Mouse (Mus musculus): Measurements from ENCODE around the gene Rinl. TPM values are rescaled to one million over a fixed set of nuclear protein-coding genes. Genes with fewer than 3 reads are reported as not detected.
A peak's percentile ranks its signal among the peaks of the same experiment; 100 is the strongest.

Rinl gene
- polyA plus RNA-seq, 1 experiment from 2014 or later, result 2.4 TPM

DNA sequence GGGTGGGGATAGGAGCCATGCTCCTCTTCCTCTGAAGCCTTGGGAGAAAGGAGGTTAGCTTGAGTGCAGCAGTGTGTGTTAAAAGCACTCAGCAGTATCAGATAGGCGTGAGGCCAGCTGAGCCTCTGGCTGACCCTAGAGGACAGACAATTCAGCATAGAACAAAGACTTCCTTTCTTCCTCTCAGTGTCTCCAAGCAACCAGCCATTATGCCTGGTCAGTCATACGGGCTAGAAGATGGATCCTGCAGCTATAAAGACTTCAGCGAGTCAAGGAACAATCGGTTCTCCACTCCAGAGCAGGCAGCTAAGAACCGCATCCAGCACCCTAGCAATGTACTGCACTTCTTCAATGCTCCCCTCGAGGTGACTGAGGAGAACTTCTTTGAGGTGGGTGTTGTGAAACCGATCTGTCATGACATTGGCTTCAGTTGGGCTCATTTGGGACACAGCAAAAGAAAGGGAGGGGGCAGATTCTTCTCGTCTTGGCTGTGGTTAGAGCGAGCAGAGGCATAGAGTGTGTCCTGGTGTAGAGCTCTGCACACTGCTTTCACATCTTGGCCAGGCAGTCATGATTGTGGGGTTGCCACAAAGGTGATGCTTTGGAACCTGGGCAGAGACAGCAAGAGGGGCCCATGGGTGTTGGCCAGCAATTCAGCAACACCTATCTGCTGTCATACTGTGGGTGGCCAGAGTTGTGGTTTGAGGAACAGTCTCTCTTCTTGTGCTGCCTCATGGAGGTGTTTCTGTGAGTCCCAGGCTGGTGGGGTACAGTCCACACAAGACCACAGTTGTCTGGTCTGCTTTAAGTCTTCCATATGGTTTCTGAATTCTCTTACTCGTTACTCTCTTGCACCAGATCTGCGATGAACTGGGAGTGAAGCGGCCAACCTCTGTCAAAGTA is 31.8 kb downstream of the Rinl start:
- Histone ChIP-seq H3K27me3 (replicated peaks) (no peaks in the 10 kb centered on the region), H3K4me1 (peaks cover 45% of the 10 kb centered on the region), H3K9me3 (no peaks in the 10 kb centered on the region), H3K27ac (peak overlapping the region; percentile 41), H3K36me3 (replicated peaks) (peaks cover 64% of the 10 kb centered on the region), H3K9ac (no peak overlapping the region), H3K4me3 (no peak overlapping the region), H3K4me2 (no peak overlapping the region)
- 34% methylated on average over 12 of the region's 12 CpGs for WGBS
- ATAC-seq (replicated peaks), result no peak

DNA sequence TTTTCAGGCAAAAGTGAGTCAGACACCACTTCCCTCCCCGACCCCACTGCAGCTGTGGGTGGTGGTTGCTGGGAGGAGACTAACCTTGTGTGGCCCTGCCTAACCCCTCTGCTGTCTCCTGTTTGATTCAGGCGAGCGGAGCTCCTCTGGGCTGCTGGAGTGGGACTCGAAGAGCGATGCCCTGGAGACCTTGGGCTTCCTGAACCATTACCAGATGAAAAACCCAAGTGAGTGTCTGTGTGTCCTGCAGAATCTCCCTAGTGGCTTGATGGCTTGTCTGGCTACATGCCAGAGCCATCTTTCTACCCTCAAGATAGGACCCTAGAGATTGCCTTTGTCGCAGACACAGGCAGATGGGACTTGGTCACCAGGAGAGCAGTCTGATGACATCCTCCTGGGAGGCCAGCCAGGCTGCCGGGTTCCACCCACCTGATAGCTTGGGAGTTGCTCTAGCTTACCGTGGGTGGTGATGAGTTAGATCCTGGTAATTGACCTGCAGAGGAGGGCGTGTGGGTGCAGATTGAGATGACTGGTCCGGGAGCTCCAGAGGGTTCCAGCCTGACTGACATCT is 32.6 kb downstream of the Rinl start:
- peaks cover 57% of the 10 kb centered on the region for H3K36me3 ChIP-seq (replicated peaks)
- ATAC-seq (replicated peaks), result no peak
- H3K9me3 ChIP-seq, result no peaks in the 10 kb centered on the region
- no peak overlapping the region for H3K9ac ChIP-seq
- peaks cover 45% of the 10 kb centered on the region for H3K4me1 ChIP-seq
- H3K27me3 ChIP-seq (replicated peaks), result no peaks in the 10 kb centered on the region
- no peak overlapping the region for H3K4me3 ChIP-seq
- H3K27ac ChIP-seq, result peak overlapping the region; percentile 41; the same call in 1 of the 2 replicates
- WGBS, result 63% methylated on average over 10 of the region's 10 CpGs
- H3K4me2 ChIP-seq, result no peak overlapping the region

DNA sequence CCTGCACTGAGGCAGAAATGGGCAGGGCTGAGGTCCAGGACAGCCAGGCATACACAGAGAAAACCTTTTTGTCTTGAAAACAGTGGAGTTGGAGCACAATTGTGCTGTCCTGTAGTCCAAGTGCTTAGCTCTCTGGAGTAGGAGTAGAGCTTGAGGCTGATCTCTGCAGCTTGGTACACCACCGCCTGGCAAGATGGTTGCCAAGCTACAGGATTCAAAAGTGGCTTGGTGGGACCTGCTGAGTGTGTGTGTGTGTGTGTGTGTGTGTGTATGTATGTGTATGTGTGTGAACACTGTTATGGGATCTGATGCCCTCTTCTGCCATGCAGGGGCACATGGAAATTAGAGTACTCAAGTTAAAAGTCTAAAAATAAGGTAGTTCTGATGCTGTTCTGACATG is 33.8 kb downstream of the Rinl start:
- 69% methylated on average over 1 of the region's 1 CpGs for WGBS
- peaks cover 35% of the 10 kb centered on the region for H3K4me1 ChIP-seq

DNA sequence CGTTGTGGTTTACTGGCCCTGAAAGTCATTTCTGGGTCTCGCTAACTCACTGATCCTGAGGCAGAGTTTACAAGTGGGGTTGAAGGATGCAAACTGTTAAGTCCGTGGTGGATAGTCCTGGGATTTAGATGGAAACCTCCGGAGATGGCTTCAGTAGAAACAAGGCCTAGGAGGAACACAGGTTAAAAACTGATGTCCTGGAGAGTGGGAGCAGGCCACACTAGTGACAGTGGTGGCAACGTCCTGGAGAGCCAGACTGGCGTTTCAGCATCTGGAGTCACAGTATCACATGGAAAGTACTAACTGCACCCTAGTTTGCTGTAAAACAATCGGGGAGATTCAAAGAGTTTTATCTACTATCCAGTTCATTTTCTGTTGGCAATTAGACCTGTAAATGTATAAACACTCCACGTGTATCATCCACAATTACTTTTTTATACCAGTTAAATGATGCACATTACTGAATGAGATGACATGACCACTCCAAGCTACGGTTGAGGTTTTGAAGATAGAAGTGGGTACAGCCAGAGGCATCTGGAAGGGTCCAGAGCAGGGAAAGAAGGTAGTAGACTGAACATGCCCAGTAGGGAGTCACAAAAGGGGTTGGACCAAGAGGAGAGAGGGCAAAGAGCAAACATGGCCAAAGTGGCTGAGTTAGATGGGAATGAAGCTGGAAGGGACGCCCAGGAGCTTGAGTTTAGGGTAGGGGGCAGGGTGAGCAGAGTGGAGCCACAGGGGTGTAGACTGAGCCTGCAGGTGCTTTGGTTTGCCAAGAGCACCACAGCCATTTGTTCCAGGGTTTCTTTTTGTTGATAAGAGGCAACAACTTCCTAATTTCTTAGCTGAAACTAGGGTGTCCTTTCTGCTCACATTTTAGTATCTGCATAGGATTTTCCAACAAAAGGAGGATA is 34.5 kb downstream of the Rinl start:
- peaks cover 40% of the 10 kb centered on the region for H3K36me3 ChIP-seq (replicated peaks)
- H3K4me3 ChIP-seq, result no peak overlapping the region
- H3K27ac ChIP-seq, result no peak overlapping the region
- no peak overlapping the region for H3K4me2 ChIP-seq
- ATAC-seq (replicated peaks), result no peak
- H3K9me3 ChIP-seq, result no peaks in the 10 kb centered on the region
- H3K27me3 ChIP-seq (replicated peaks), result no peaks in the 10 kb centered on the region
- H3K4me1 ChIP-seq, result peaks cover 33% of the 10 kb centered on the region
- WGBS, result 64% methylated on average over 10 of the region's 10 CpGs
- no peak overlapping the region for H3K9ac ChIP-seq

More for the DNA sequence above, 33.8 kb downstream of the Rinl start:
- H3K36me3 ChIP-seq (replicated peaks), result peaks cover 45% of the 10 kb centered on the region
- ATAC-seq (replicated peaks), result no peak
- H3K9me3 ChIP-seq, result no peaks in the 10 kb centered on the region
- H3K4me2 ChIP-seq, result no peak overlapping the region
- no peak overlapping the region for H3K27ac ChIP-seq
- H3K27me3 ChIP-seq (replicated peaks), result no peaks in the 10 kb centered on the region
- H3K9ac ChIP-seq, result no peak overlapping the region
- no peak overlapping the region for H3K4me3 ChIP-seq

DNA sequence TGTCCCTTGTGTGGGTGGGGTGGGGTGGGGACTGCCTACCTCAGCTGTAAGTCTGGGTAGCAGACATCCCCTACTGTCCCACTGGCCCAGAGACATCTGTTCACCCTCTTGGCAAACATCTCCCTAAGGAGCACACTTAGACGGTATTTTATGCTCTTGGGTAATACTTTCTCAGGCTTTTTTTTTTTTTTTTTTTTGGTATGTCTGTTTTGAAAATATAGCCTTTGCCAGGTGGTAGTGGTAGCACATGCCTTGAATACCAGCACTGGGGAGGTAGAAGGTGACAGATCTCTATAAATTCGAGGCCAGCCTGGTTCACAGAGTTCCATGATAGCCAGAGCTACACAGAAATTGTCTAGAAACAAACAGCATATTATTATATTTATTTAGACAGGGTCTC is 35.2 kb downstream of the Rinl start:
- H3K9me3 ChIP-seq, result no peaks in the 10 kb centered on the region
- 0 out of 2 replicates have a peak overlapping the region, but pooled peaks have one; percentile 25 for H3K27ac ChIP-seq
- H3K4me3 ChIP-seq, result no peak overlapping the region
- no peak overlapping the region for H3K9ac ChIP-seq
- H3K4me1 ChIP-seq, result peaks cover 33% of the 10 kb centered on the region
- ATAC-seq (replicated peaks), result no peak
- H3K27me3 ChIP-seq (replicated peaks), result no peaks in the 10 kb centered on the region
- 46% methylated on average over 2 of the region's 2 CpGs for WGBS
- peaks cover 34% of the 10 kb centered on the region for H3K36me3 ChIP-seq (replicated peaks)
- H3K4me2 ChIP-seq, result no peak overlapping the region

DNA sequence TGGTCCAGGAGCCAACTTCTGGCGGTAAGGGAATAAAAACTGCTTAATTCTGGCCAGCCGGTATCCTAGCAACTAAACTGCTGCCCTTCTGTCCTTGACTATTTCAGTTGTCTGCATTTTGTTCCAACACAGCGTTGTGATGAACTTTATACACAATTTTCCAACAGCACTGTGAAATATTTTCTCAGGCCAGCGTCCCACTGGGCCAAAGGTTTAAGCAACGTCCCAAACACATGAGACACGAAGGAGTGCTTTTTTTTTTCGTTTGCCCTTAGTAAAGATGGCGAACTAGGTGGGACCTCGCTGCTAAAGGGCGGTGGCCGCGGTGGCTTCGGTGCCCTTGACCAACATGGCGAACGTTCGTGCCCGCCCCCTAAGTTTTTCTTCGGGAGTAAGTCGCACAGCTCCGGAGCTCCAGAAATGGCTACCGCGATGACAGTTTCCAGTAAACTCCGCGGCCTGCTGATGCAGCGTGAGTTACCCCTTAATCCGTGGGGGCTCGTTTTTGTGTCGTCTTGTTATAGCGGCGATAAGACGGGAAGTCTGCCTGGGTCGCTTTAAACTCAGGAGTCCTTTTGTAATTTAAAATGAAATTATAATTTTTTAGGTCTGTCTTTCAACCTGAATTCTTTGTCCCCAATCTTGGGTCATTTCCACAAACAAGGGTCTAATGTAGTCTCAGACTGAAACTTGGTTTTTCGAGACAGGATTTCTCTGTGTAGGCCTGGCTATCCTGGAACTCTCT is 36.3 kb downstream of the Rinl start, which contains the start of gene Ech1:
Gene Ech1 (plus strand): TSS at position 277 of the 745 bp plus-strand sequence.
- no peaks in the 10 kb centered on the region for H3K27me3 ChIP-seq (replicated peaks)
- no peaks in the 10 kb centered on the region for H3K9me3 ChIP-seq
- peaks cover 26% of the 10 kb centered on the region for H3K4me1 ChIP-seq
- peak; percentile 86 for ATAC-seq (replicated peaks)
- 2% methylated on average over 33 of the region's 33 CpGs for WGBS
- peaks cover 28% of the 10 kb centered on the region for H3K36me3 ChIP-seq (replicated peaks)
- H3K9ac ChIP-seq, result peak within 1 kb of the TSS; percentile 49
- H3K4me3 ChIP-seq, result peak within 1 kb of the TSS; percentile 50
- H3K4me2 ChIP-seq, result peak within 1 kb of the TSS; percentile 59
- H3K27ac ChIP-seq, result peak within 1 kb of the TSS; percentile 71

DNA sequence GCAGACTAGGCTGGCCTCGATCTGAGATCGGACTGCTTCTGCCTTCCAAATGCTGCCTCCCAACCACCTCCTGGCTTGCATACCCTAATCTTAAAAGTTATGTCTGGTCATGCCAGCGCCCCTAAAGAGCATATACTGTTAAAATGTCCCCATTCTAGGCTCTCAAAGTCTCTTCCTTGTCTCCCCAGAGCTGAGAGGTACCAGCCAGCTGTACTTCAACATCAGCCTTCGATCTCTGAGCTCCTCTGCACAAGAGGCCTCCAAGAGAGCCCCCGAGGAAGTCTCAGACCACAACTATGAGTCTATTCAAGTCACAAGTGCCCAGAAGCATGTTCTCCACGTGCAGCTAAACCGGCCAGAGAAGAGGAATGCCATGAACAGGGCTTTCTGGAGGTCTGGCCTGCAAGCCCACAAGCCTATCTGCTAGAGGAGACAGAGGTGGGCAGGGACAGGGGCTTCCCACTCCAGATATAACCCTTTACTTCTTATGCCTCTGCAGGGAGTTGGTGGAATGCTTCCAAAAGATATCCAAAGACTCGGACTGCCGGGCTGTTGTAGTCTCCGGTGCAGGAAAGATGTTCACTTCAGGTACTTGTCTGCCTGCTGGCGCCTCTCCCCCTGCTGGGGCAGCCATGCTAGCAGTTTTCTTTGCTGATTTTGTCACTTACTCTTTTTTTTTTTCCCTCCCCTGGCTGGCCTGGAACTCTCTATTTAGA is 37.1 kb downstream of the Rinl start:
- ATAC-seq (replicated peaks), result 0 out of 2 replicates have a peak, but pooled peaks have one; percentile 18

DNA sequence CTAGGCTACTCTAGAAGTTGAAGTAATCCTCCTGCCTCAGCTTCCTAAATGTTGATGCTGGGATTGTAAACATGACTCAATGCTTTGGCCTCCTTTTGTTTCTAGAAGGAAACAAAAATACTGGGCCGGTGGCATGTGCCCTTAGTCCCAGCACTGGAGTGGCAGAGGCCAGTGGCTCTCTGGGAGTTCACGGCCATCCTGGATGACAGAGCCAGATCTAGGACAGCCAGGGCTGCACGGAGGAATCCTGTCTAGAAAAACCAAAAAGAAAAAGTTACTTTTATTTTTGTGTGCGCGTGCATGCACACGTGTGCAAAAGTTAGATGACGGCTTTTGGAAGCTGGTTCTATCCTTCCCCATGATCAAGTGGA is 37.6 kb downstream of the Rinl start:
- no peaks in the 10 kb centered on the region for H3K9me3 ChIP-seq
- H3K9ac ChIP-seq, result no peak overlapping the region
- H3K4me2 ChIP-seq, result peak overlapping the region; percentile 59; the same call in 1 of the 2 replicates
- no peaks in the 10 kb centered on the region for H3K27me3 ChIP-seq (replicated peaks)
- H3K4me3 ChIP-seq, result no peak overlapping the region; the same call in 1 of the 2 replicates
- peaks cover 20% of the 10 kb centered on the region for H3K4me1 ChIP-seq
- H3K36me3 ChIP-seq (replicated peaks), result peaks cover 24% of the 10 kb centered on the region
- H3K27ac ChIP-seq, result no peak overlapping the region
- WGBS, result 94% methylated on average over 7 of the region's 7 CpGs
- no peak for ATAC-seq (replicated peaks)

More for the DNA sequence above, 37.1 kb downstream of the Rinl start:
- Histone ChIP-seq H3K36me3 (replicated peaks) (peaks cover 26% of the 10 kb centered on the region), H3K4me2 (peak overlapping the region; percentile 59), H3K27me3 (replicated peaks) (no peaks in the 10 kb centered on the region), H3K4me1 (peaks cover 22% of the 10 kb centered on the region), H3K4me3 (peak overlapping the region; percentile 50), H3K9me3 (no peaks in the 10 kb centered on the region), H3K9ac (peak overlapping the region; percentile 49), H3K27ac (peak overlapping the region; percentile 71)
- WGBS, result 61% methylated on average over 11 of the region's 11 CpGs

DNA sequence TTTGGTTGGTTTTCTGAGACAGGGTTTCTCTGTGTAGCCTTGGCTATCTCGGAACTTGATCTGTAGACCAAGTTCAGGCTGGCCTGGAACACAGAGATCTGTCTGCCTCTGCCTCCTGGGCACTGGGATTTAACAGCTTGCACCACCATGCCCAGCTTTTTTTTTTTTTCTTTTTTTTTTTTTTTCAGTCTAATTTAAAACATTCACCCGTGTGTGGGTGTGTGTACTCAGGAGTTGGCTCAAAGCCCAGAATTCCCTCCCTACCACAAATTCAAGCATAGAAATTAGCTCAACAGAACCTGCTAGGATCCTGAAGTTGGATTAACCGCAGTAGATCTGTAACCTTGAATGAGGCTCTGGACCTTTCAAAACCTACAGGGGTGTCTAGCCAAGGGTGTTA is 38.6 kb downstream of the Rinl start:
- Histone ChIP-seq H3K27me3 (replicated peaks) (no peaks in the 10 kb centered on the region), H3K4me2 (no peak overlapping the region), H3K4me1 (peaks cover 17% of the 10 kb centered on the region), H3K4me3 (no peak overlapping the region), H3K36me3 (replicated peaks) (peaks cover 18% of the 10 kb centered on the region; the same call in 1 of the 2 replicates), H3K9ac (no peak overlapping the region), H3K9me3 (no peaks in the 10 kb centered on the region), H3K27ac (no peak overlapping the region)
- no peak for ATAC-seq (replicated peaks)
- WGBS, result 64% methylated on average over 3 of the region's 3 CpGs

DNA sequence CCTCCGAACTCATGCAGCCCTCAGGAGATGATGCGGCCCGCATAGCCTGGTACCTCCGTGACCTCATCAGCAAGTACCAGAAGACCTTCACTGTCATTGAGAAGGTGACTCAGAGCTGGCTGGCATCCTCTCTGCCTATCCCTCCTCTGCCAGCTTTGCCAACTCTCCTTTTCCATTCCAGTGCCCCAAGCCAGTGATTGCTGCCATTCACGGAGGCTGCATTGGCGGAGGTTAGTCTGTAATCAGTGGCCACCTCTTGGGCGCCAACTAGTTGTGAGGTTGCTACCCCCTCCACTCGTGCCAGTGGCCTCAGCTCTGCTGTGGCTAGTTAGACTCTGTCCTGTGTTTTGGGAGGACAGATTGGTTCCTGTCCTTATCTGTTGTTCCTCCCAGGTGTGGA is 41.1 kb downstream of the Rinl start:
- H3K4me2 ChIP-seq, result no peak overlapping the region
- H3K9ac ChIP-seq, result no peak overlapping the region
- ATAC-seq (replicated peaks), result no peak
- H3K4me1 ChIP-seq, result peaks cover 12% of the 10 kb centered on the region
- WGBS, result 95% methylated on average over 8 of the region's 8 CpGs
- 0 out of 2 replicates have a peak, but pooled peaks cover 16% of the 10 kb centered on the region for H3K36me3 ChIP-seq (replicated peaks)
- H3K9me3 ChIP-seq, result no peaks in the 10 kb centered on the region
- H3K27ac ChIP-seq, result no peak overlapping the region
- no peak overlapping the region for H3K4me3 ChIP-seq
- H3K27me3 ChIP-seq (replicated peaks), result no peaks in the 10 kb centered on the region

DNA sequence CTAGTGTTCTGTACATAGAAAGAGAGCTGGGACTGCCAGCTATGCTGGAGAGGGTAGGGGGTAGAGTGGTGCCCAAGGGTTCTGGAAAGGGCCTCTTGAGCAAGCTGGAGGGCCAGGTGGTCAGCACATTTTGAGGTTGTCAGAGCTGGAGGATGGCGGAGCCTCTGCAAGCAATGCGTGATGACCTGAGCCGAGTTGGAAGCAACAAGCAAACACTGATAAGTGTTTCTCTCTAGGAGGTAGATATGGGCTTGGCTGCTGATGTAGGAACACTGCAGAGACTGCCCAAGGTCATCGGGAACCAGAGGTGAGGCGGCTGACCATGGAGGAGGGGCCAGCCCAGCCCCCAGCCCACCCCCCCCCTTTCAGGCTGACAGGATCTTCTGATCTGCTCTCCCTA is 42.2 kb downstream of the Rinl start:
- Histone ChIP-seq H3K4me2 (no peak overlapping the region), H3K9ac (no peak overlapping the region), H3K4me1 (peaks cover 4% of the 10 kb centered on the region), H3K4me3 (no peak overlapping the region), H3K27me3 (replicated peaks) (no peaks in the 10 kb centered on the region), H3K9me3 (no peaks in the 10 kb centered on the region), H3K27ac (no peak overlapping the region), H3K36me3 (replicated peaks) (0 out of 2 replicates have a peak, but pooled peaks cover 16% of the 10 kb centered on the region)
- no peak for ATAC-seq (replicated peaks)
- WGBS, result 96% methylated on average over 5 of the region's 5 CpGs

Data from midbrain, embryonic 15.5 days (tissue).